Mouse (Mus musculus) macrophage (primary cell): ENCODE measurements around the gene Taar7b. TPM values are rescaled to one million over a fixed set of nuclear protein-coding genes. Genes with fewer than 3 reads are reported as not detected.

Experiments
- H3K27ac ChIP-seq: fragments of 350-480 bp; formaldehyde crosslinking; 2 replicates; pipeline ENCODE4 v1.9.0; 2021
- H3K36me3 ChIP-seq: fragments of 350-480 bp; formaldehyde crosslinking; 2 replicates; pipeline ENCODE4 v1.9.0; 2021; ENCODE audit errors: inconsistent target
- H3K4me3 ChIP-seq: fragments of 350-480 bp; formaldehyde crosslinking; 2 replicates; pipeline ENCODE4 v1.9.0; 2021; ENCODE audit errors: inconsistent target
- H3K79me2 ChIP-seq: fragments of 350-480 bp; formaldehyde crosslinking; 2 replicates; pipeline ENCODE4 v1.9.0; 2021; ENCODE audit errors: inconsistent target
- WGBS: methylation state at CpG from one replicate; pipeline ENCODE4 v1.1.7; 2026; ENCODE audit warnings: inconsistent platforms; ENCODE audit not compliant: missing documents; 5-methylcytosine and 5-hydroxymethylcytosine counted together
- polyA plus RNA-seq: library from polyadenylated mRNA; stranded (reverse); fragments of 250-400 nt; gene quantifications from 3 replicates; pipeline ENCODE4 v1.2.4, GENCODE M21; 2018; ENCODE audit warnings: inconsistent platforms
- total RNA-seq, 78 experiments: library from RNA; depleted of rRNA; stranded (reverse); fragments of 250-400 nt; gene quantifications; 1 replicate in 9 of 78; 2 replicates in 24 of 78; 3 replicates in 43 of 78; 4 replicates in 2 of 78; pipeline ENCODE4 v1.2.4; 2018; ENCODE audit warnings: inconsistent platforms in 56 of 78

Gene Taar7b
- not detected for total RNA-seq (2018; cell fraction: chromatin; rRNA removed)
- total RNA-seq (2018; cell fraction: cytosol; rRNA removed) = not detected
- total RNA-seq (2018; cell fraction: nucleus; rRNA removed) = not detected
- not detected in 3 replicates for polyA plus RNA-seq

GRCm38 (mm10) chr10:23999639-24000038 lies at the start of gene Taar7b:
Taar7b (plus strand) TSS chr10:23999939.
- H3K27ac ChIP-seq = no peak within 1 kb of the TSS
- no peak within 1 kb of the TSS for H3K4me3 ChIP-seq
- 92% methylated on average over 1 of the region's 1 CpGs for WGBS
- H3K36me3 ChIP-seq = no peaks in the 10 kb centered on the region
- H3K79me2 ChIP-seq = no peaks in the 10 kb centered on the region

- 87% methylated on average over 6 of the region's 6 CpGs for WGBS
Measured at GRCm38 (mm10) chr10:23951714-23952113, 48.0 kb upstream of the Taar7b start.

GRCm38 (mm10) chr10:23959071-23959470 lies 40.7 kb upstream of the Taar7b start:
- H3K27ac ChIP-seq = no peak overlapping the region
- H3K4me3 ChIP-seq = no peak overlapping the region
- H3K36me3 ChIP-seq = no peaks in the 10 kb centered on the region
- 89% methylated on average over 3 of the region's 3 CpGs for WGBS
- no peaks in the 10 kb centered on the region for H3K79me2 ChIP-seq

More at GRCm38 (mm10) chr10:23951714-23952113, 48.0 kb upstream of the Taar7b start:
- Histone ChIP-seq H3K36me3 (no peaks in the 10 kb centered on the region), H3K27ac (no peak overlapping the region), H3K79me2 (no peaks in the 10 kb centered on the region), H3K4me3 (no peak overlapping the region)

GRCm38 (mm10) chr10:23960444-23960915 lies 39.3 kb upstream of the Taar7b start, which contains the start of gene Taar4:
Taar4 (plus strand) TSS chr10:23960494.
- no peaks in the 10 kb centered on the region for H3K36me3 ChIP-seq
- 66% methylated on average over 13 of the region's 13 CpGs for WGBS
- H3K79me2 ChIP-seq = no peaks in the 10 kb centered on the region
- no peak within 1 kb of the TSS for H3K27ac ChIP-seq
- no peak within 1 kb of the TSS for H3K4me3 ChIP-seq

GRCm38 (mm10) chr10:23963444-23963843 lies 36.3 kb upstream of the Taar7b start:
- H3K36me3 ChIP-seq = no peaks in the 10 kb centered on the region
- no peak overlapping the region for H3K4me3 ChIP-seq
- no peaks in the 10 kb centered on the region for H3K79me2 ChIP-seq
- H3K27ac ChIP-seq = no peak overlapping the region
- WGBS = 77% methylated on average over 3 of the region's 3 CpGs

- Histone ChIP-seq H3K36me3 (no peaks in the 10 kb centered on the region), H3K4me3 (no peak overlapping the region), H3K27ac (no peak overlapping the region), H3K79me2 (no peaks in the 10 kb centered on the region)
- 80% methylated on average over 6 of the region's 6 CpGs for WGBS
Measured at GRCm38 (mm10) chr10:23964921-23965610, 34.7 kb upstream of the Taar7b start.

- Histone ChIP-seq H3K36me3 (no peaks in the 10 kb centered on the region), H3K79me2 (no peaks in the 10 kb centered on the region), H3K4me3 (no peak within 1 kb of the TSS), H3K27ac (no peak within 1 kb of the TSS)
- 81% methylated on average over 11 of the region's 11 CpGs for WGBS
Measured at GRCm38 (mm10) chr10:23970656-23971165, 29.0 kb upstream of the Taar7b start, which contains the start of gene Taar5. Taar5 (plus strand) TSS chr10:23970706.

- H3K27ac ChIP-seq = no peak overlapping the region
- 90% methylated on average over 5 of the region's 5 CpGs for WGBS
- H3K4me3 ChIP-seq = no peak overlapping the region
- no peaks in the 10 kb centered on the region for H3K79me2 ChIP-seq
- no peaks in the 10 kb centered on the region for H3K36me3 ChIP-seq
Measured at GRCm38 (mm10) chr10:23971256-23971655, 28.5 kb upstream of the Taar7b start.

GRCm38 (mm10) chr10:23977958-23978357 lies 21.8 kb upstream of the Taar7b start:
- Histone ChIP-seq H3K4me3 (no peak overlapping the region), H3K36me3 (no peaks in the 10 kb centered on the region), H3K79me2 (no peaks in the 10 kb centered on the region), H3K27ac (no peak overlapping the region)
- WGBS = 88% methylated on average over 4 of the region's 4 CpGs

- no peaks in the 10 kb centered on the region for H3K36me3 ChIP-seq
- H3K79me2 ChIP-seq = no peaks in the 10 kb centered on the region
- H3K27ac ChIP-seq = no peak overlapping the region
- WGBS = 56% methylated on average over 13 of the region's 16 CpGs
- H3K4me3 ChIP-seq = no peak overlapping the region
Measured at GRCm38 (mm10) chr10:23978901-23979705, 20.6 kb upstream of the Taar7b start.

- no peaks in the 10 kb centered on the region for H3K79me2 ChIP-seq
- no peak within 1 kb of the TSS for H3K27ac ChIP-seq
- no peak within 1 kb of the TSS for H3K4me3 ChIP-seq
- 91% methylated on average over 8 of the region's 8 CpGs for WGBS
- H3K36me3 ChIP-seq = no peaks in the 10 kb centered on the region
Measured at GRCm38 (mm10) chr10:23985546-23985945, 14.2 kb upstream of the Taar7b start, which contains the start of gene Taar6. Taar6 (minus strand) TSS chr10:23985646.

GRCm38 (mm10) chr10:23986419-23986818 lies 13.3 kb upstream of the Taar7b start:
- H3K36me3 ChIP-seq = no peaks in the 10 kb centered on the region
- H3K79me2 ChIP-seq = no peaks in the 10 kb centered on the region
- no peak overlapping the region for H3K4me3 ChIP-seq
- 27% methylated on average over 5 of the region's 5 CpGs for WGBS
- no peak overlapping the region for H3K27ac ChIP-seq

- WGBS = 92% methylated on average over 3 of the region's 3 CpGs
- Histone ChIP-seq H3K36me3 (no peaks in the 10 kb centered on the region), H3K79me2 (no peaks in the 10 kb centered on the region), H3K4me3 (no peak within 1 kb of the TSS), H3K27ac (no peak within 1 kb of the TSS)
Measured at GRCm38 (mm10) chr10:23993381-23993780, 6.4 kb upstream of the Taar7b start, which contains the start of gene Taar7a. Taar7a (minus strand) TSS chr10:23993481.

GRCm38 (mm10) chr10:24006442-24006841 lies 6.7 kb downstream of the Taar7b start:
- WGBS = 83% methylated on average over 1 of the region's 1 CpGs
- Histone ChIP-seq H3K36me3 (no peaks in the 10 kb centered on the region), H3K27ac (no peak overlapping the region), H3K4me3 (no peak overlapping the region), H3K79me2 (no peaks in the 10 kb centered on the region)
